Mouse (Mus musculus): ENCODE results near the gene Ankrd10. TPM values are rescaled to one million over a fixed set of nuclear protein-coding genes. Genes with fewer than 3 reads are reported as not detected.
"Not testable (repeated sequence)": the region's sequence is repeated elsewhere in the genome, so short reads cannot be mapped to it uniquely, and the experiment has no call there.

The Ankrd10 gene
- total RNA-seq (2014; rRNA removed), result 108 and 127 TPM in 2 replicates
- polyA plus RNA-seq (2015; fragmentation: Nextera tagmentation; extraction: Ambion mirVana), result 62.6 and 66.2 TPM in 2 replicates

- 0 out of 2 replicates have a peak, but pooled peaks have one; percentile 12 for TF ChIP-seq CTCF (IDR thresholded peaks at IDR 0.05; ENCODE audit: low read depth)
- no peaks in the 10 kb centered on the region for H3K9me3 ChIP-seq (ENCODE audit: low read length)
- peak within 1 kb of the TSS; percentile 95 for H3K4me2 ChIP-seq (ENCODE audit: low read depth, low read length)
- H3K4me3 ChIP-seq (ENCODE audit: low read length), result peak within 1 kb of the TSS; percentile 83
- under 1% methylated on average over 40 of the region's 40 CpGs for WGBS
- H3K36me3 ChIP-seq (ENCODE audit: insufficient read depth, low read length), result peaks cover 5% of the 10 kb centered on the region
- ATAC-seq, result peak; percentile 92
- H3K9ac ChIP-seq (replicated peaks; ENCODE audit: low read length), result peak within 1 kb of the TSS; percentile 91
- H3K27ac ChIP-seq, result peak within 1 kb of the TSS; percentile 96
- H3K27me3 ChIP-seq (ENCODE audit: insufficient read depth, low read length), result no peaks in the 10 kb centered on the region
- peaks cover 6% of the 10 kb centered on the region for H3K4me1 ChIP-seq (ENCODE audit: insufficient read depth, low read length)
- DNase-seq (ENCODE audit: low spot score), result peak; percentile 96
These were observed at the start of gene Ankrd10 for GRCm38 (mm10) chr8:11635611-11636081. TSS of gene Ankrd10 (minus strand) at chr8:11635757.

- H3K9ac ChIP-seq (replicated peaks; ENCODE audit: low read length), result no peak overlapping the region
- 80% methylated on average over 7 of the region's 7 CpGs for WGBS
- H3K27me3 ChIP-seq (ENCODE audit: insufficient read depth, low read length), result no peaks in the 10 kb centered on the region
- ATAC-seq, result no peak
- H3K4me2 ChIP-seq (ENCODE audit: low read depth, low read length), result no peak overlapping the region
- no peak for DNase-seq (ENCODE audit: low spot score)
- H3K27ac ChIP-seq, result no peak overlapping the region
- H3K4me3 ChIP-seq (ENCODE audit: low read length), result no peak overlapping the region
- no peaks in the 10 kb centered on the region for H3K4me1 ChIP-seq (ENCODE audit: insufficient read depth, low read length)
- no peak for TF ChIP-seq CTCF (IDR thresholded peaks at IDR 0.05; ENCODE audit: low read depth)
- H3K36me3 ChIP-seq (ENCODE audit: insufficient read depth, low read length), result no peaks in the 10 kb centered on the region
- H3K9me3 ChIP-seq (ENCODE audit: low read length), result no peaks in the 10 kb centered on the region
These were observed 49.0 kb upstream of the Ankrd10 start for GRCm38 (mm10) chr8:11684558-11684957.

GRCm38 (mm10) chr8:11668308-11668707 is 32.8 kb upstream of the Ankrd10 start:
- Histone ChIP-seq H3K4me2 (ENCODE audit: low read depth, low read length) (no peak overlapping the region), H3K4me3 (ENCODE audit: low read length) (no peak overlapping the region), H3K27me3 (ENCODE audit: insufficient read depth, low read length) (no peaks in the 10 kb centered on the region), H3K36me3 (ENCODE audit: insufficient read depth, low read length) (no peaks in the 10 kb centered on the region), H3K9ac (replicated peaks; ENCODE audit: low read length) (no peak overlapping the region), H3K9me3 (ENCODE audit: low read length) (no peaks in the 10 kb centered on the region), H3K27ac (no peak overlapping the region), H3K4me1 (ENCODE audit: insufficient read depth, low read length) (no peaks in the 10 kb centered on the region)
- ATAC-seq (no peak), DNase-seq (ENCODE audit: low spot score) (no peak)
- 80% methylated on average over 2 of the region's 2 CpGs for WGBS
- no peak for TF ChIP-seq CTCF (IDR thresholded peaks at IDR 0.05; ENCODE audit: low read depth)

- H3K4me3 ChIP-seq (ENCODE audit: low read length); H3K9ac ChIP-seq (replicated peaks; ENCODE audit: low read length); H3K27ac ChIP-seq; H3K4me1 ChIP-seq (ENCODE audit: insufficient read depth, low read length); H3K36me3 ChIP-seq (ENCODE audit: insufficient read depth, low read length); DNase-seq (ENCODE audit: low spot score); H3K9me3 ChIP-seq (ENCODE audit: low read length); H3K4me2 ChIP-seq (ENCODE audit: low read depth, low read length); ATAC-seq; H3K27me3 ChIP-seq (ENCODE audit: insufficient read depth, low read length): not testable (repeated sequence)
- WGBS, result 67% methylated on average over 20 of the region's 20 CpGs
These were observed 30.6 kb upstream of the Ankrd10 start for GRCm38 (mm10) chr8:11666023-11666716.

- peak; percentile 84 for ATAC-seq
- no peak for TF ChIP-seq CTCF (IDR thresholded peaks at IDR 0.05; ENCODE audit: low read depth)
These were observed 26.4 kb upstream of the Ankrd10 start for GRCm38 (mm10) chr8:11661969-11662368.

GRCm38 (mm10) chr8:11650021-11650420 is 14.5 kb upstream of the Ankrd10 start:
- H3K4me2 ChIP-seq (ENCODE audit: low read depth, low read length), result no peak overlapping the region
- TF ChIP-seq CTCF (IDR thresholded peaks at IDR 0.05; ENCODE audit: low read depth), result no peak
- no peak overlapping the region for H3K27ac ChIP-seq

More at GRCm38 (mm10) chr8:11661969-11662368, 26.4 kb upstream of the Ankrd10 start:
- no peak overlapping the region for H3K9ac ChIP-seq (replicated peaks; ENCODE audit: low read length)
- DNase-seq (ENCODE audit: low spot score), result peak; percentile 68
- H3K27me3 ChIP-seq (ENCODE audit: insufficient read depth, low read length), result no peaks in the 10 kb centered on the region
- 50% methylated on average over 3 of the region's 3 CpGs for WGBS
- H3K4me2 ChIP-seq (ENCODE audit: low read depth, low read length), result no peak overlapping the region
- no peaks in the 10 kb centered on the region for H3K4me1 ChIP-seq (ENCODE audit: insufficient read depth, low read length)
- no peaks in the 10 kb centered on the region for H3K9me3 ChIP-seq (ENCODE audit: low read length)
- H3K27ac ChIP-seq, result no peak overlapping the region
- no peaks in the 10 kb centered on the region for H3K36me3 ChIP-seq (ENCODE audit: insufficient read depth, low read length)
- H3K4me3 ChIP-seq (ENCODE audit: low read length), result no peak overlapping the region

GRCm38 (mm10) chr8:11643123-11643522 is 7.6 kb upstream of the Ankrd10 start:
- WGBS, result 61% methylated on average over 2 of the region's 2 CpGs
- Histone ChIP-seq H3K9ac (replicated peaks; ENCODE audit: low read length) (no peak overlapping the region), H3K27me3 (ENCODE audit: insufficient read depth, low read length) (no peaks in the 10 kb centered on the region), H3K27ac (no peak overlapping the region), H3K36me3 (ENCODE audit: insufficient read depth, low read length) (no peaks in the 10 kb centered on the region), H3K4me2 (ENCODE audit: low read depth, low read length) (no peak overlapping the region), H3K4me1 (ENCODE audit: insufficient read depth, low read length) (no peaks in the 10 kb centered on the region), H3K4me3 (ENCODE audit: low read length) (no peak overlapping the region), H3K9me3 (ENCODE audit: low read length) (no peaks in the 10 kb centered on the region; the same call in 1 of the 2 replicates)
- no peak for TF ChIP-seq CTCF (IDR thresholded peaks at IDR 0.05; ENCODE audit: low read depth)
- ATAC-seq (no peak), DNase-seq (ENCODE audit: low spot score) (peak; percentile 58)

More at GRCm38 (mm10) chr8:11650021-11650420, 14.5 kb upstream of the Ankrd10 start:
- Histone ChIP-seq H3K9ac (replicated peaks; ENCODE audit: low read length) (no peak overlapping the region), H3K4me1 (ENCODE audit: insufficient read depth, low read length) (no peaks in the 10 kb centered on the region), H3K4me3 (ENCODE audit: low read length) (no peak overlapping the region), H3K36me3 (ENCODE audit: insufficient read depth, low read length) (no peaks in the 10 kb centered on the region), H3K27me3 (ENCODE audit: insufficient read depth, low read length) (no peaks in the 10 kb centered on the region), H3K9me3 (ENCODE audit: low read length) (no peaks in the 10 kb centered on the region)
- 90% methylated on average over 5 of the region's 5 CpGs for WGBS
- DNase-seq (ENCODE audit: low spot score) (no peak), ATAC-seq (no peak)
